Mouse (Mus musculus): ENCODE measurements around the gene 0610040J01Rik.
"Not testable (repeated sequence)": the region's sequence is repeated elsewhere in the genome, so short reads cannot be mapped to it uniquely, and the experiment has no call there.

0610040J01Rik gene

DNA sequence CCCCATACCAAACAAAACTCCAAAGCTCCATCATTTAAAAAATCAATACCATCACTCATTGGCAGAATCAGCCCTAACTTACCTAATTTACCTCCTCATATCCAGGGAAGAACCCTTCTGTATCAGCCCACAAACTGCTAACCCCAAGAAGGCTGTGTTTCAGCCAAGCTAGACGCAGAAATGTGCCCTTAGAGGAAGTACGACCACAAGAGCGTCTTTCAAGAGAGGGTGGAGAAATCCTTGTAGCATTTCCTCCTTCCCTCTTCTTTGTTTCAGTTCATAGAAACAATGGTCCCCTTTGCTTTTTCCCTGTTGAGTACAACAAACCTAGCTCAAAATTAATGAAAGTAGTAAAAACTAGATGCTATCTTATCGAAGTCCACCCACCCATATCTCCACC is 18.9 kb downstream of the 0610040J01Rik start:
- no peak for DNase-seq

DNA sequence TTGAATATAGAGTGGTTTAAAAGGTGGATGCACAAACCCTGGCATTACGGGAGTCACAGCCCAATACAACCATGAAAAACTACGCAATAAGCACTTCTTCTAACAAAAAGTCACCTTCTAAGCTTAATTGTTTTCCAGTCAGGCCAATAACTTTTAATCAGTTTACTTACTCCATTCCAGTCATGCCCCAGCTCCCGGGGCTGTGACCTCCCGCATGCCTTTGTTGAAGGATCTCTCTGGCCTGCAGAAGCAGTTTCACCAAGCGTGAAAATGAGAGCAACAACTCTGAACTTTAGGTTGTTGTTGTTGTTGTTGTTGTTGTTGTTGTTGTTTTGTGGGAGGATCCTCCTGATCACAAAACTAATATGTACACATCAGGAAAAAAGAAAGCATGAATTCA is 21.8 kb downstream of the 0610040J01Rik start:
- DNase-seq, result no peak

GRCm38 (mm10) chr5:63834435-63834834 is 22.3 kb downstream of the 0610040J01Rik start:
- DNase-seq, result no peak

DNA sequence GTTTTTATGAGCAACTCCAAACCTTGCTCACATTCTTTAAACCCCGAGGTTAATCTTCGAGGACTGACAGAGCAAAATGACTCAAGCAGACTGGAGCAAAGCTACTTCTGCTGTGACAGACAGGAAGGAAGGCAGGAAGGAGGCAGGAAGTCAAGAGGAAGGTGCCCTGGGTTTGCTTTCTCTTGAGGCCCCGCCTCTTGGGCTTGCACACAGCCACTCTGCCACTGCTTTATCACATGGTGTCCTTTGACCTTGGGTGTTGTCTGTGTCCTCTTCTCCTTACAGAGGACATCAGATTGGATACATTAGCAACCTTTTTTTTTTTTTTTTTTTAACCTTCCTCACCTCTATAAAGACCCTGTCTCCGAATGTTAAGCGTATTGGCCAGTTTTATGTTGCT is 25.0 kb downstream of the 0610040J01Rik start:
- DNase-seq, result no peak

GRCm38 (mm10) chr5:63837851-63838250 is 25.7 kb downstream of the 0610040J01Rik start:
- DNase-seq, result no peak

DNA sequence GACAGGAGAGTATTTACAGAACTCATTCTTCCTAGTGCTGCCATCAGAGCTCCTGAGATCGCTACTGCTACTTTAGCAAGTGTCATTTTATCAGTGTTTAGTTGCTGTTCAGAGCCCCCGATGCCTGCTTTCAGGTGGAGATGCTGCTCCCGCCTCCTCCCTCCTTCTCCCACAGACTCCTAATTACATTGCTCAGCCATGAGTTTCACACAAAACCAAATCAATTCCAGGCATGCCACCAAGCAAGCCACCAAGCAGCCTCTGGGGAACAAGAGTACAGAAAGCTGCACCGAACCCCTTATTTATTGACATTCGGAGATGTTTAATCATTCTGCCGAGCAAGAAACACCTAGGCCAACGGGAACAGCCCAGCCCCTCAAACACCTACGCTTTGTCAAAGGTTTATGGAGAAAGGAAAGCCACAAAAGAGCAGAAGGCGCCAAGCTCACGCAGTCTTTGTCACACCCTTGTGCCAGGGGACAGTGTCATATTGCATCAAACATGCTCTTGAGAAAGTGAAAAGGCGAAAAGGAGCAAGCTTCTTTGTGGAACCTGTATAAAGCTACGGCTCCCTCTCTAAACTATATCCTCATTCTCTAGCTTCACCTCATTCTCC is 27.7 kb downstream of the 0610040J01Rik start:
- no peak for DNase-seq

GRCm38 (mm10) chr5:63847080-63847479 is 34.9 kb downstream of the 0610040J01Rik start:
- no peak for DNase-seq

DNA sequence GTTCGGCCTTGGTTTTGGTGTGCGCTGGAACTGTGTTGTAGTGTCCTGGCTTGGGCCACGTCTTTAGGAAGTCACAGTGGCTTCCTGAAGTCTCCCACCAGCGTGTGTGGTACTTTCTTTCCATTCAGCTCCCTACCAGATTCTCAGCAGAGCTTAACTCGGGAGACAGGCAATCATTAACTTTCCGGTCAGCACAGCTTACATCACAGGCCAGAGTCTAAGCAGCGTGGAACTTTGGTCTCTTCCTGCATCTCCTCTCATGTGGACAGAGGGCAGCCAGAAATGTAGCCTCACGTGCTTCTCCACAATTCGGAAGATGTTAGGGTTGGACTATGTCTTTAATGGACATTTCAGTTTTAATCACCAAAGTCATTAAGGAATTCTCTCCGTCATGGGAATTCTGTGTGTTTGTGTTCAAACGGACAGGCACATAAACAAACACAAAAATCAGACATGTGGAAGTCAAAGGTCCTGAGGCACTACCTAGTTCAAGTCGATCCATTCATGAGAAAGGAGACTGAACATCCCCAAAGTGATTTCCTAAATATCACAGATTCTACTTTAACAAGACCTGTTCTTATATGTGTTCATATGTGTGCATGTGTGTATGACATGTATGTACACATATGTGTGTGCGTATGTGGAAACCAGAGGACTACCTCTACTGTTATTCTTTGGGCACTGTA is 35.5 kb downstream of the 0610040J01Rik start:
- no peak for DNase-seq

DNA sequence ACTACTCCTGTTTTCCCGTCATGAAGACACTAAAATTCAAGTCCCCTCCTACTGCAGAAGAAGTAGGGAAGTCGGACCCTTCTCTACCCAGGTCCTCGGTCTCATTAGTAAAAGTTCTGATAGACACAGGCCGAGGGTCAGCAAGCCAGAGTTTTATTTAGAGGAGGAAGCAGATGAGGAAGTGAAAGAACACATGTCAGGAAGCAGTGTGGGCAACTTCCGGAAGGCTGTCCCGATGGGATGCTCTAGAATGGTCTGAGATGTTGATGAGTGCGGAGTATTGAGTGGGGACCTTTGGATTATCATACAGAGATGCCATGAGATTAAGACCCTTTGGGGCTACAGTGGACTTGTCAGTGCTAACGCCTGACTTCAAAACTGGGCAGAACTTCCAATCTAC is 46.7 kb downstream of the 0610040J01Rik start:
- no peak for DNase-seq

- no peak for DNase-seq
Observed at GRCm38 (mm10) chr5:63867421-63867820, 55.3 kb downstream of the 0610040J01Rik start.

GRCm38 (mm10) chr5:63872176-63872932 is 60.2 kb downstream of the 0610040J01Rik start:
- peak; percentile 15 for DNase-seq

DNA sequence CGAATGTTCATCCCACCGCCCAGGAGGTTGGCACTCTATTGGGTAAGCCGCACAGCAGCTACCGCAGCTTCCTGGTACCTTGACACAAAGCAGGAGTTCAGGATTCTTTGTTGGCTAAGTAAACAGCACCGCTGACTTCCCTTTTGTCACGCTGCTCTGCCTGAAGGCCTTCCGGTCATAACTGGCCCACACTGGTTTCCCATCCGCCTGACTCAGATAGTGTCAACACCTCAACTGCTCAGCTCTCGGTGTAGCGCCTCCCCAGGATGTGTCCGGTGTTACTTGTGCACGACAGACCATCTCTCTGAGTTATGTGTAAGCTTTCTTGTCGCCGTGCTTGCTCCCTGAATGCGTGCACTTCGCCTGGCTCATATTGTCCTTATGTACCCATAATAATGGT is 62.7 kb downstream of the 0610040J01Rik start:
- no peak for DNase-seq

DNA sequence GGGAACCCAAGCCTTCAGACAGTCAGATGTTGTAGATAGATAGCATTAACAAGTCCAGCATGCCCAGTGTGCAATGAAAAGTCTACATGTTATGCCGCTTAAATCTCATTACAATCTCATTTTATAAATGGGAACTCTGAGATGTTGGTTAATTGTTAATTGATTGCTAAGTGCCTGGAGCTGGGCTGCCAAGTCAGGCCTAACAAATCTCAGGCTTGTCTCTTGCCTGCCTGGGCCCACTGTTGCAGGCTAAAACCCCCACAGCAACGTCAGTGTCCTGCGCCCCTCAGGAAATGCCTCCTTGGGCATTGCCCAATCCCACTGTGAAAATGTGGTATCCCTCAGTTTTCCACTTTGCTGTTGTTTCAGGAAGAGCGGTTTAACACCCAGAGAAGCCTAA is 63.9 kb downstream of the 0610040J01Rik start:
- no peak for DNase-seq

DNA sequence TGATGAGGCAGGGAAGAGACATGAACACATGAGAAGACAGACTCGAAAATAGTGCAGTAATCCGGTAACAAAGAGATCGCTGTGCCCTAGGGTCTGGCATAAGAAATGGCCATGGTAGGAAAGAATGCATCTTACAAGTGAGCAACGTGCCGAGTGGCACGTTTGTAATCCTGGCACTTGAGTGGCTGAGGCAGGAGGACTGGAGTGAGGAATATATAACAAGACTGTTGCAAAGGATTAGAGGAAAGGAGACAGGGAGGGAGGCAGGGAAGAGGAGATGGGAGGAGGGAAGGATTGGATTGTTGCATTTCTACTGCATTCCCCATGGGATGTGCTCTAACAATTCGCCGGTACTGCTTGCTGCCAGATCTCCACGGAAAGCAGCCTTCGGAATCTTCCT is 66.9 kb downstream of the 0610040J01Rik start:
- no peak for DNase-seq

GRCm38 (mm10) chr5:63886292-63886691 is 74.1 kb downstream of the 0610040J01Rik start:
- DNase-seq, result no peak

DNA sequence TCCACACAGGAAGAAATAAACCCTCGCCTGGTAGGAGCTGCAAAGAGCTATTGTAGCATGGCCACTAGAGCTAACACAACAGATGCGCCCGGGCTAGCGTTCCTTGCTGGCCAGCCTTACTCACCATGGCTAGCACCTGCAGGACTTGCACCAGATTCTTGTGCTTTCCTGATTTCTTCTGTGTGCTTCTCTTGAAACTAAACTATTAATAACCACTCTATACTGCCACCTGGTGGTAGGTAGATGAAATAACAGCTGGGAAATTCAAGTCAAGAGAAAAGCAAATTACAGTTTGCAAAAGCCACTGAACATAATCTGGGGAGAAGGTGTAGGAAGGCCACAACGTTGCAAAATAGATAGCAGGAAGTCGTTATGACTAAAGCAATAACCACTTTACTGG is 74.5 kb downstream of the 0610040J01Rik start:
- DNase-seq, result no peak

DNA sequence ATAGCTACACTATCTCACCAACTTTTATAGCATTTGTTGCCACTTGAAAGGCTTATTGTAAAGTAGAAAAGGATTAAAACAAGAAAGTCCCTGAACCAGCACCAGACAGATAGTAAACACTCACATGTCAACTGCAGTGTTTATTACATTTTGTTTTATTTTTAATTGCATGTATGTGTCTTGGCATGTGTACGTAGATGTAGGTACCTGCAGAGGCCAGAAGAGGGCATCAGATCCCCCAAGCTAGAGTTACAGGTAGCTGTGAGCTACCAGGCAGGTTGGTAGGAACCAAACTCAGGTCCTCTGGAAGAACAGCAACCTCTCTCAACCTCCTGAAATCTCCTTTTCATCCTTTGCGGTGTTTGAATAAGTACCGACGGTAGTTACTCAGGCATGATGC is 74.9 kb downstream of the 0610040J01Rik start:
- DNase-seq, result no peak

GRCm38 (mm10) chr5:63891241-63891640 is 79.1 kb downstream of the 0610040J01Rik start:
- no peak for DNase-seq

GRCm38 (mm10) chr5:63891912-63892311 is 79.7 kb downstream of the 0610040J01Rik start:
- DNase-seq, result no peak

GRCm38 (mm10) chr5:63897001-63897819 is 85.0 kb downstream of the 0610040J01Rik start:
- DNase-seq, result not testable (repeated sequence)

- DNase-seq, result no peak
Observed at GRCm38 (mm10) chr5:63897820-63898110, 85.6 kb downstream of the 0610040J01Rik start.

DNA sequence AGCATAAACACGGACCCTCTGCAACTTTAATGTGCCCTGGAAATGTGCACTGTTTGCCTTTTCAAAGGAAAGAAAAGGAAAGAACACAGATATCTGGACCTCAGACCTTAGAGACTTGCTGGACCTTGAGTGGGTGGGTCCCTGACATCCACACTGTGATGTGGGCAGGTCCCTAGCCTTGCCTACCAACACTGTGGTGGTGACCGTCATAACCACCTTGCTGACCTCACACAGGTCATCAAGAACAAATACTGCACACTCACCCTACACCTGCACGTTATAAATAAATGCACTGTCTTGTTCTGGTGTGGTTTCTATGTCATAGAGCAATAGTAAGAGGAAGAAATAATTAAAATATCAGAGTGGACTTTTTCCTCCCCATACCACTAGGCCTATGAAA is 91.2 kb downstream of the 0610040J01Rik start:
- DNase-seq, result no peak

Measured in right cerebral cortex, adult 18-20 months (tissue).